Mouse (Mus musculus) C2C12 (cell line): ENCODE results near the gene Cnpy2. TPM values are rescaled to one million over a fixed set of nuclear protein-coding genes. Genes with fewer than 3 reads are reported as not detected.
A peak's percentile ranks its signal among the peaks of the same experiment; 100 is the strongest.

ENCODE experiments used
- H3K27me3 ChIP-seq: one replicate; pipeline ENCODE4 v1.6.1; 2011; ENCODE audit not compliant: control insufficient read depth, insufficient read depth, insufficient read length
- H3K36me3 ChIP-seq: one replicate; pipeline ENCODE4 v1.6.1; 2011; ENCODE audit not compliant: control insufficient read depth, insufficient read depth
- H3K4me3 ChIP-seq: one replicate; pipeline ENCODE4 v1.5.1; 2011; ENCODE audit warnings: mild to moderate bottlenecking, control low read depth; ENCODE audit not compliant: poor library complexity, insufficient read depth, severe bottlenecking
- H3K79me2 ChIP-seq: one replicate; pipeline ENCODE4 v1.6.1; 2011; ENCODE audit not compliant: control insufficient read depth, insufficient read depth
- H3K79me3 ChIP-seq: one replicate; pipeline ENCODE4 v1.6.1; 2011; ENCODE audit warnings: low read depth, control low read depth
- H3ac ChIP-seq: one replicate; pipeline ENCODE3; 2011; ENCODE audit warnings: low read depth; ENCODE audit not compliant: control insufficient read depth, insufficient read length
- CEBPB ChIP-seq: IDR thresholded peaks from one replicate; pipeline ENCODE4 v1.6.1; 2011; ENCODE audit warnings: low read depth, mild to moderate bottlenecking, control low read depth, moderate library complexity
- CTCF ChIP-seq: IDR thresholded peaks from one replicate; pipeline ENCODE4 v1.5.1; 2011; ENCODE audit not compliant: control insufficient read depth, insufficient read depth, insufficient read length
- FOSL1 ChIP-seq: IDR thresholded peaks from one replicate; pipeline ENCODE4 v1.8.0; 2011; ENCODE audit warnings: mild to moderate bottlenecking, low read length; ENCODE audit not compliant: poor library complexity, insufficient read depth, severe bottlenecking
- MAX ChIP-seq: IDR thresholded peaks from one replicate; pipeline ENCODE4 v1.6.1; 2011; ENCODE audit warnings: mild to moderate bottlenecking, control low read depth
- MYOD1 ChIP-seq: IDR thresholded peaks from one replicate; pipeline ENCODE4 v1.6.1; 2011; ENCODE audit warnings: low read depth; ENCODE audit not compliant: control insufficient read depth, insufficient read length
- MYOG ChIP-seq: IDR thresholded peaks from one replicate; pipeline ENCODE4 v1.6.1; 2011; ENCODE audit not compliant: control insufficient read depth, insufficient read length; ENCODE audit errors: extremely low read depth
- USF1 ChIP-seq: IDR thresholded peaks from one replicate; pipeline ENCODE4 v1.6.1; 2011; ENCODE audit warnings: low read depth, mild to moderate bottlenecking, control low read depth, moderate library complexity
- polyA plus RNA-seq: library from polyadenylated mRNA; unstranded; fragments of >200 nt; fragmentation: generic; extraction: Trizol; gene quantifications from one replicate; pipeline ENCODE4 v1.2.1, GENCODE M21; 2012; ENCODE audit warnings: missing spikeins

Gene Cnpy2
- polyA plus RNA-seq, 1 experiment, result 102 TPM

GRCm38 (mm10) chr10:128368402-128369217 lies 46.4 kb downstream of the Cnpy2 start, which contains the start of gene Coq10a:
Gene Coq10a, minus strand, starts transcription at chr10:128368997.
- H3K27me3 ChIP-seq, result no peaks in the 10 kb centered on the region
- no peaks in the 10 kb centered on the region for H3K79me3 ChIP-seq
- peak within 1 kb of the TSS; percentile 42 for H3K4me3 ChIP-seq
- H3K36me3 ChIP-seq, result peaks cover 19% of the 10 kb centered on the region
- TF ChIP-seq MAX, result peak; percentile 76
- no peak for TF ChIP-seq CEBPB
- peak; percentile 14 for TF ChIP-seq USF1
- no peak for TF ChIP-seq CTCF
- no peak for TF ChIP-seq FOSL1
- TF ChIP-seq MYOD1, result no peak
- TF ChIP-seq MYOG, result no peak
- peak within 1 kb of the TSS; percentile 83 for H3ac ChIP-seq
- H3K79me2 ChIP-seq, result no peaks in the 10 kb centered on the region

- H3ac ChIP-seq, result peak overlapping the region; percentile 59
- peaks cover 13% of the 10 kb centered on the region for H3K36me3 ChIP-seq
- H3K4me3 ChIP-seq, result peak overlapping the region; percentile 42
- H3K27me3 ChIP-seq, result no peaks in the 10 kb centered on the region
- H3K79me2 ChIP-seq, result no peaks in the 10 kb centered on the region
- no peak for TF ChIP-seq MYOD1
- no peak for TF ChIP-seq CEBPB
- TF ChIP-seq MYOG, result no peak
- TF ChIP-seq USF1, result no peak
- TF ChIP-seq MAX, result no peak
- no peak for TF ChIP-seq FOSL1
- H3K79me3 ChIP-seq, result no peaks in the 10 kb centered on the region
These were observed 46.9 kb downstream of the Cnpy2 start for GRCm38 (mm10) chr10:128369218-128369543.

DNA sequence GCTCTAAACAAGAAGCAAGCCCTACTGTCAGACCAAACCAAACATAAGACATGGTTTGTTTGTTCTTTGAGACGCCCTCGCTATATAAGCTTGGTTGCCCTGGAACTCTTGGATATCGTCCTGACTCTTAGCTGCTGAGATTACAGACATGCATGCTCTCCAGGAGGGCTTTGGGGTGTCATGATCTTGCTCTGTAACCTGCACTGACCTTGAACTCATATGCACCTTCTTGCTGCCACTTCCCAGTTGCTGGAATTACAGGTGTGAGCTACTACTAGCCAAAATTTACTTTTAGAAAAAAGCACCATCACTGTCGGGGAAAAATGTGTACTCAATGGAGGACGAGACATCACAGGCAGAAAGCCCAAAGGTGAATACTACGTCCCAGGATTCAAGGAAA lies 47.3 kb downstream of the Cnpy2 start:
- Histone ChIP-seq H3K79me2 (no peaks in the 10 kb centered on the region), H3K79me3 (no peaks in the 10 kb centered on the region), H3ac (no peak overlapping the region), H3K27me3 (no peaks in the 10 kb centered on the region), H3K36me3 (peaks cover 9% of the 10 kb centered on the region), H3K4me3 (no peak overlapping the region)
- TF ChIP-seq MYOD1 (no peak), MYOG (no peak), CEBPB (no peak), FOSL1 (no peak), USF1 (no peak), CTCF (no peak), MAX (no peak)

- Histone ChIP-seq H3ac (no peak overlapping the region), H3K4me3 (no peak overlapping the region), H3K79me2 (no peaks in the 10 kb centered on the region), H3K79me3 (no peaks in the 10 kb centered on the region), H3K36me3 (peaks cover 5% of the 10 kb centered on the region), H3K27me3 (no peaks in the 10 kb centered on the region)
- TF ChIP-seq USF1 (no peak), CEBPB (no peak), FOSL1 (no peak), MYOD1 (no peak), MAX (no peak), CTCF (no peak)
These were observed 47.8 kb downstream of the Cnpy2 start for GRCm38 (mm10) chr10:128370021-128370420.

- H3K27me3 ChIP-seq, result no peaks in the 10 kb centered on the region
- no peak overlapping the region for H3K4me3 ChIP-seq
- no peak overlapping the region for H3ac ChIP-seq
- TF ChIP-seq FOSL1 (no peak), MYOD1 (no peak), CTCF (no peak), MAX (no peak), USF1 (no peak)
- H3K36me3 ChIP-seq, result no peaks in the 10 kb centered on the region
- no peaks in the 10 kb centered on the region for H3K79me3 ChIP-seq
- no peaks in the 10 kb centered on the region for H3K79me2 ChIP-seq
These were observed 48.3 kb downstream of the Cnpy2 start for GRCm38 (mm10) chr10:128370601-128371000.

DNA sequence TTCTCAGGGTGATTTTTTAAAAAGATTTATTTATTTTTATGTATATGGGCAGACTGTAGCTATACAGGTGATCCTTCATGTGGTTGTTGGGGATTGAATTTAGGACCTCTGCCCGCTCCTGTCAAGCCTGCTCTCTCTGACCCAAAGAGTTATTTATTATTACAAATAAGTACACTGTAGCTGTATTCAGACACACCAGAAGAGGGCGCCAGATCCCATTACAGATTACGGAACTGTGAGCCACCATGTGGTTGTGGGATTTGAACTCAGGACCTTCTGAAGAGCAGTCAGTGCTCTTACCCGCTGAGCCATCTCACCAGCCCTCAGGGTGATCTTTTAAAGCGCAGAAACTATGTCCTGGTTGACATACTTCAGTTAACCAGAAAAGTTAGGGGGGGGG lies 49.9 kb downstream of the Cnpy2 start:
- peaks cover 2% of the 10 kb centered on the region for H3K79me2 ChIP-seq
- TF ChIP-seq MYOD1, result no peak
- TF ChIP-seq MAX, result no peak
- no peak for TF ChIP-seq CTCF
- TF ChIP-seq CEBPB, result no peak
- no peak for TF ChIP-seq FOSL1
- no peak for TF ChIP-seq USF1
- TF ChIP-seq MYOG, result no peak
- no peaks in the 10 kb centered on the region for H3K36me3 ChIP-seq
- no peaks in the 10 kb centered on the region for H3K79me3 ChIP-seq
- H3ac ChIP-seq, result no peak overlapping the region
- no peaks in the 10 kb centered on the region for H3K27me3 ChIP-seq
- H3K4me3 ChIP-seq, result no peak overlapping the region
